Mouse (Mus musculus) adrenal gland, adult (tissue): ENCODE data around the gene Cdt1.

ENCODE experiments used
- DNase-seq, 2 experiments: peaks; one replicate each; pipeline ENCODE4 v3.0.0; 2022 to 2023; ENCODE audit warnings: low spot score in 1 of 2; ENCODE audit not compliant: inconsistent age in 2 of 2

Gene Cdt1

DNA sequence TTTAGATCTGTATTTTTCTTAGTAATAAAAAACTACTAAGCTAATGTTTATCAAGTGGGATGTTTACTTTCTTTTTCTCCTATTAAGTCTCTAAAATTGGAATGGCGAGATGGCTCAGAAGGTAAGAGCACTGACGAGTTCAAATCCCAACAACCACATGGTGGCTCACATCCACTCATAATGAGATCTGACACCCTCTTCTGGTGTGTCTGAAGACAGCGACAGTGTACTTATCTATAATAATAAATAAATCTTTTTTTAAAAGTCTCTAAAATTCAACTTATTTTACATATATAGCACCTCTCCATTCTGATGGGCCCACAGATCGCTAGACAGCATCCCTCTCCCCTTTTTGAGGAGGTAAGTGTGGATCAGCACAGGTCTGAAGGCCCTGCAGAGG lies 42.4 kb downstream of the Cdt1 start:
- no peak for DNase-seq

DNA sequence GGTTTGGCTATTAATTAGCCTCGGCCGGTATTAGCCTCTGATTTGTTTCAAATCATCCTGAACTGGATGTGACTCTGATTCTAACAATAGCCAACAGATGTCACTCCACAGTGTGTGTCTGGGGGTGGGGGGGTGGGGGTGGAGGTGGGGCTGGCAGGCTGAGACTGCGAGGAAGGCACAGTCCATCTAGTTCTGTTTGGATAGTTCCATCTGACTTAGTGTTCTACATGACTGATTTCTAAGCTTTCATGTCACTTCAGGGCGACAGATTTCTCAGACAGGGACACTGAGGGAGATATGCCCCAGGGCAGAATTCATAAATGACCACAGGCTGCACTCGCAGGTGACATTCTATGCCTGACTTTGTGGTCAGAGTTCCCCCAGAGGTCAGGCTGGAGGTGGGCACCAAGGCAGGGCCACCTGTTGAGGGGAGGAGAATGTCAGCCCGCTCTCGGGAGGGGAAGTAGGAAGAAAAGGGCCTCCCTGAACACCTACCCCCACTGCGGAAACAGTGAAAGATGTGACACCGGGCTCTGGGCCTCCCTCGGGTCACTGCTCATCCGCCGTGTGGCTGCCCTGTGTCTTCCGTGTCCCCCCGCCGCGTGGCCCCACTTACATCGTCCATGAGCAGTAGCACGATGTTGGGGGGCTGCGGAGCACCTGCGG lies 42.9 kb downstream of the Cdt1 start:
- DNase-seq = no peak

DNA sequence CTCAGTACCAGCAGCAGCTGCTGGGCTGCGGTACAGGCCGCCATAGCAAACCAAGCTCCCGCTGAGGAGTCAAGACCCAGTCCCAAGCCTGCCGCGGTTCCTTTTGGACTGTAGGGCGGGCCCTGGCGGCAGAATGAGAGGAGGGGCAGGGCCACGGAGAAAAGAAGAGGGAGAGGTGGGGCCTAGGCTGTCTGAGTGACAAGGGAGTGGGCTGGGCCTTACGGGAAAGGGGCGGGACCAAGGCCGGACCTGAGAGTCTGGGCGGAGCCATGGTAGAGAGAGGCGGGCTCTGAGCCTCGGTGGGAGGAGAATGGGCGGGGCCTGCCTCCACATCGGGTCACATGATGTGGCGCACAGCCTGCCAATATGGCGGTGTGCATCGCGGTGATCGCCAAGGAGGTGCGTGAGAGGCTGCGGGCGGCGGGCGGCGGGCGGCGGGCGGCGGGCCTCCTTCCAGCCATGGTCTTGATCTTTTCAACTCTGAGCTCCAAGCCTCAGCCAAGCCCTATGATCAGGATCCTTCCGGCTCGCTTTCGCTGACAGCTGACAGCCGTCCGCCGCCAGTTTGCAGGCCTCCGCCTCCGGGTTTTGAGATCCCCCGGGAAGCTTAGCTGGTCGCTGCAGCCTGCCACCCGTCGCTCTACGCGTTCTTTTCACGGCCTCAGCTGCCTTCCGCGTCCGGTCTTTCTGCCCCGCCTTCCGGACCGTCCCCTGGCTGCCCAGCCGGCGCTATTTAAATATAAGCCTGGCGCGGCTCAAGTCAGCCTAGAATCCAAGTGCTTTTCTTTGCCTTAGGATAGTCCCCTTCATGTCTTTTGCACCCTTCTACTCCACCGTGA lies 43.7 kb downstream of the Cdt1 start, which contains the start of the genes Galns and Trappc2l:
Gene Galns (minus strand): TSS at position 169 of the 839 bp plus-strand sequence.
Gene Trappc2l (plus strand): TSS at position 346 of the 839 bp plus-strand sequence.
- peak; percentile 97 to 98 for DNase-seq

DNA sequence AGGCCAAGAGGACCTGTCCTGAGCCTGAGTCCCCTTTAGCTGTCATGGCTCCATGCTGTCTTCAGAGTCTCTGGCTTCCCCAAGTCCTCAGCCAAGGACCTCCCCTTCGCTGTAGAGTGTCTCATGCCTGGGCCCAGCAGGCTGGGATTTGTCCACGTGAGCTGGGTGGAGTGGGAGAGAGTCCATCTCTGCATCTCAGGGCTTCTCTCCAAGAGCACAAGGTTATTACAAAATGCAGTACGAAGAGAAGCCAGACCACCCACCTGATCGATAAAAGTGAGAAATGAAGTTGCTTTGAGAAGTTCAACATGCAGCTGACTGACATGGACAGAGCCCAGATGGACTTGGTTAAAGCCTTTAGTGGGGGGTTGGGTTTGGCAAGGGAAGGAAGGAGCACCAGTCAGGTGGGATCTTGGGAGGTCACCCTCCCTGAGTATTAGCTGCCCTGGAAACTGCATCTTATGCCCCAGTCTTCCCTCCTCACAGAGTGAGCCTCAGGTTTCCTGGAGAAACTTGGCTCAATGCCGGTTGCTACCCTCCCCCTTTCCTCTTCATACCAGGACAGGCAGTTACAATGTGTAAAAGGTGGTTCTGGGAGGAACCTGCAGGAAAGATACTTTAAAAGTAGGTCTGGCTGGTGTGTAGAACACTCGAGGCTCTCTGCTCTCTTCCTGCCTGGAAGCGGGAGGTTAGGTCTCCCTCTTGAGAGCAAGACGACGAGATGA lies 48.5 kb downstream of the Cdt1 start:
- no peak for DNase-seq

DNA sequence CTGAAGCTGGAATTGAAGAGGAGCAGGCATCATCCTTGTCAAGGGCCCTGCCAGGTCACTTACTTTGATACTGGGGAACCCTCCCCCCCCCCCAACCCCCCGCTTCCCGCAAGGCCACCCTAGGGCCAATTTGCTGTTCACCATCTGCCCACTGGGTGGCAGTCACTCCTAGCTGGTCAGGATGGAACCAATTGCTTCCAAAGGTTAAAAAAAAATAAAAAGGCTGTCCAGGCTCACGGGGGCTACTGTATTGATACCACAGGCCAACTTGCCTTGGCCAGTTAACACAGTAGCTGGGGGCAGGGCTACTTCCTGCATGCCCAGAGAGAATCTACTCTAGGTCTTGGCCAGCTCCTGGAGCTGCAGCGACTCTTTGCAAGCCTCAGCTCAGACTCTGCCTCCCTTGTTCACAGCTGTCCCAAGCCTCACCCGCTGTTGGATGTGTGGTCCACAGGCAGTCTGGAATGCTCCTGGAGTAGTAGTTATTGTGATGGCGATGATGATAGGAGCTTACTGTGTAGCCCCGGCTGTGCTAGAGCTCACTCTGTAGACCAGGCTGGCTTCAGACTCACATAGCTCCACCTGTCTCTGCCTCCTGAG lies 50.2 kb downstream of the Cdt1 start:
- peak; percentile 79 to 93 for DNase-seq

DNA sequence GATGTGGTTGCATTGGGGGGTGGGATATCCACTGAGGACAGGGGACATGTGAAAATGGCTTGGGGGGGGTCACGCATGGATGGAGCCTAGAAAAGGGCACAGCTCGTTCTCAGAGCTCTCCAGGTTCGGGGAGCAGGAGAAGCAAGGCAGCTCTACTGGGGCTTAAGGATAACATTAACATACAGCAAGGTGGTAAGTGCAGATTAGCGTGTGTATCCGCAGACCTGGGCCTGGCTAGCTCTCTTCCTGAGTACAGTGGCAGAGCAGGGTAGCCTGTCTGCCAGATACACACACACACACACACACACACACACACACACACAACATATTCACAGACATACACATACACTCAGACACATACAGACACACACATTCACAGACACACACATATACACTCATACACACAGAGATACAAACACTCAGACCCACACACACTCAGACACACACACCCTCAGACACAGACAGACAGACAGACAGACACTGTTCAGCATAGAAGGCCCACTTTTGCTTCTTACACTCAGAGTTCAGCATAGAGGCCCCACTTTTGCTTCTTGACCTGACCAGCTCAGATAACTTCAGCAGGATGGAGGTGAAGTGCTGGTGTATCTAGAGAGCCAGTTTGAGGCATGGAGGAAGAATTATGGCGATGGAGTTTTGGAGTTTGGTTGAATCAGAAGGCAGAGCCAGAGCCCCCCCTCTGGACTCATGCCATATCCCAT lies 51.0 kb downstream of the Cdt1 start:
- no peak for DNase-seq

DNA sequence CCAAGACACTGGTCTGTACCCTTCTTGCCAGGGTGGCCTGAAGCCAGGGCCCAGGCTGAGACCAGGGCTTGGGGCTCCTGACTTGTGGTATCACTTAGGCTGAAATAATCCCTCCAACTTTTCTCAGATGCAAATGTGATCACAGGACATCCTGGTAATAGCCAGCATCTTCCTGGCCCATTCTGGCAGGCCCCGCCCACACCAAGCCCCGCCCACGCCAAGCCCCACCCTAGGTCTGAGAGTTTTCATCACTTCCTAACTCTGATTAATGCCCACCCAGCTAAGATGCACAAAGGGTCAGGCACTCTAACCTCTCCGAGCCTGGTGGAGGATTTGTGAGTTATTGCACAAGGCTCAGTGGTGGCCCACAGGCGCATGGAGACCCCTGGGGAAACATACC lies 52.6 kb downstream of the Cdt1 start:
- no peak for DNase-seq

DNA sequence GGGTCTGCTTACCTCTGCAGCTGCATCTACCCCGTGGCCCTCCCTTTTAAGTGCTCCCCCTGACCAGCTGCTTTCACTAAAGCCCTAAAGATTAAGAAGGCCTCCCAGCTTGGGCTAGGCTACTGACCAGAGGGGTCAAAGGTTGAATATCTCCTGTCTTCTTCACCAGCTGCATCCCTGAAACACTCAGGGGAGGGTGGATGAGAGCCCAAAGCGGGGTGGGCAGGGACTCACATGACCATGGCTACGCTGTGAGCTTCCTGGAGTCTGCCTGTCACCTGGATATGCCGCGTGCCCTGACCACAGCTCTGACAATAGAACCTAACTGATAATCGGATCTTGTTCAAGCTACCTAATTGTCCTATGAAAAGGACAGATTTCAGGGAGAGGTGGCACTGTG lies 54.9 kb downstream of the Cdt1 start, which contains the start of gene Pabpn1l:
Gene Pabpn1l (minus strand): TSS at position 13 of the 400 bp plus-strand sequence.
- DNase-seq = no peak
